Mouse (Mus musculus): Measurements from ENCODE around the gene Hs6st2. TPM values are rescaled to one million over a fixed set of nuclear protein-coding genes. Genes with fewer than 3 reads are reported as not detected.

Hs6st2 gene
- total RNA-seq, 2 experiments from 2014 or later, result 9.7 to 10.3 TPM

GRCm38 (mm10) chrX:51372477-51373239 lies 309.0 kb downstream of the Hs6st2 start:
- no peak for DNase-seq (ENCODE audit: low spot score in 2 of 2)

GRCm38 (mm10) chrX:51349682-51350081 lies 332.0 kb downstream of the Hs6st2 start:
- no peak for DNase-seq (ENCODE audit: low spot score in 2 of 2)

- DNase-seq (ENCODE audit: low spot score in 2 of 2), result no peak
These were observed 338.1 kb downstream of the Hs6st2 start for GRCm38 (mm10) chrX:51343595-51343994.

Other genes starting within 250 kb of the Hs6st2 start
- under 1 TPM in 1 of 2 experiments, not detected in 1; 0.06 TPM for gene Usp26, start 119.4 kb upstream of the Hs6st2 start, total RNA-seq (2021)

Data from adrenal gland, postnatal 4 days (tissue).